Mouse (Mus musculus) heart, adult 2 months (tissue): Measurements from ENCODE around the gene Palm. TPM values are rescaled to one million over a fixed set of nuclear protein-coding genes. Genes with fewer than 3 reads are reported as not detected.

Experiments used
- DNase-seq, 2 experiments: peaks; one replicate each; pipeline ENCODE4 v3.0.0; 2021
- H3K27ac ChIP-seq: fragments of 200-600 bp; 2 replicates; pipeline ENCODE4 v1.8.1; 2022
- H3K27me3 ChIP-seq: fragments of 200-500 bp; 2 replicates; pipeline ENCODE4 v1.6.1; 2012; ENCODE audit warnings: mild to moderate bottlenecking, low read length, inconsistent platforms, mixed read lengths; ENCODE audit not compliant: control insufficient read depth, insufficient read depth
- H3K36me3 ChIP-seq: fragments of 200-500 bp; 2 replicates; pipeline ENCODE4 v1.6.1; 2012; ENCODE audit warnings: low read length, inconsistent platforms; ENCODE audit not compliant: control insufficient read depth, insufficient read depth
- H3K4me1 ChIP-seq: fragments of 200-500 bp; 2 replicates; pipeline ENCODE4 v1.6.1; 2011; ENCODE audit warnings: low read length; ENCODE audit not compliant: control insufficient read depth, insufficient read depth
- H3K4me3 ChIP-seq: fragments of 200-600 bp; 2 replicates; pipeline ENCODE4 v1.8.1; 2022
- H3K79me2 ChIP-seq: fragments of 200-500 bp; replicated peaks from 2 replicates; pipeline ENCODE4 v1.6.1; 2012; ENCODE audit warnings: mild to moderate bottlenecking, inconsistent platforms, low read length, moderate library complexity, mixed read lengths; ENCODE audit not compliant: control insufficient read depth, insufficient read depth
- H3K9ac ChIP-seq: fragments of 200-500 bp; 2 replicates; pipeline ENCODE4 v1.6.1; 2012; ENCODE audit warnings: low read depth, mild to moderate bottlenecking, control low read depth, inconsistent platforms, low read length, mixed read lengths
- CTCF ChIP-seq: fragments of 200-600 bp; IDR thresholded peaks from 2 replicates; pipeline ENCODE4 v1.8.1; 2022; ENCODE audit warnings: antibody characterized with exemption, mild to moderate bottlenecking, moderate library complexity
- EP300 ChIP-seq: fragments of 200-500 bp; IDR thresholded peaks from 2 replicates; pipeline ENCODE4 v1.6.1; 2011; ENCODE audit warnings: low read depth, low read length, control low read depth; ENCODE audit not compliant: insufficient read depth
- POLR2A ChIP-seq: fragments of 200-500 bp; IDR thresholded peaks from 2 replicates; pipeline ENCODE4 v1.6.1; 2011; ENCODE audit warnings: mild to moderate bottlenecking, low read depth, low read length, control low read depth; ENCODE audit not compliant: insufficient read depth
- WGBS: fragments of 180-500 bp; shearing (Covaris S2); methylation state at CpG from one replicate; pipeline ENCODE4 v1.1.7; 2018; 5-methylcytosine and 5-hydroxymethylcytosine counted together
- intact Hi-C: fragments of 180-260 bp; cut with DNase I; formaldehyde crosslinking; loops from one replicate; pipeline ENCODE4 v1.15.1; 2025
- polyA plus RNA-seq: library from polyadenylated mRNA; depleted of rRNA; stranded (reverse); fragments of >200 nt; gene quantifications from 2 replicates; pipeline ENCODE4 v1.2.3, GENCODE M21; 2012
- total RNA-seq, 2 experiments: library from RNA; stranded (reverse); gene quantifications; 2 replicates each; pipeline ENCODE4 v1.2.3; 2021

Palm gene
- total and polyA plus RNA-seq, 3 experiments, result 31.4 to 55.6 (median 51.4) TPM

DNA sequence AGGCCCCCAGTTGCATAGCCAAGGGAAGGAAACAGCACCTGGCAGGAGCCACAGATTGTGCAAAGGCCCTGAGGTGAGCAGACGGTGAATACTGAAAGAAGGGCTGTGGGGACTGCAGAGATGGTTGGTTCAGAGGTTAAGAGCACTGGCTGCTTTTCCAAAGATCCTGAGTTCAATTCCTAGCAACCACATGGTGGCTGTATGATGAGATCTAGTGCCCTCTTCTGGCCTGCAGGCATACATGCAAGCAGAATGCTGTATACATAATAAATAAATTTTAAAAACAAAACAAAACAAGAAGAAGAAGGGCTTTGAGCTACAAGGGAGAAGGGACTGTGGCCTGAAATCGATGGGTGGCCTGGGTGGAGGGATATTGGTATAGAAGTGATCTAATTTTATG is 23.7 kb downstream of the Palm start:
- intact Hi-C loops, result loop anchor here (5.0 kb wide), 1 partner anchor 35 kb away; no protein-coding TSS in a partner anchor
- DNase-seq, result no peak
- no peak overlapping the region for H3K4me3 ChIP-seq
- no peak overlapping the region for H3K27ac ChIP-seq
- H3K9ac ChIP-seq, result no peak overlapping the region
- 0 out of 2 replicates have a peak, but pooled peaks cover under 1% of the 10 kb centered on the region for H3K4me1 ChIP-seq
- H3K79me2 ChIP-seq, result no peaks in the 10 kb centered on the region
- H3K27me3 ChIP-seq, result no peaks in the 10 kb centered on the region
- WGBS, result 68% methylated on average over 2 of the region's 2 CpGs
- H3K36me3 ChIP-seq, result no peaks in the 10 kb centered on the region
- TF ChIP-seq EP300 (no peak), CTCF (peak; percentile 64)

DNA sequence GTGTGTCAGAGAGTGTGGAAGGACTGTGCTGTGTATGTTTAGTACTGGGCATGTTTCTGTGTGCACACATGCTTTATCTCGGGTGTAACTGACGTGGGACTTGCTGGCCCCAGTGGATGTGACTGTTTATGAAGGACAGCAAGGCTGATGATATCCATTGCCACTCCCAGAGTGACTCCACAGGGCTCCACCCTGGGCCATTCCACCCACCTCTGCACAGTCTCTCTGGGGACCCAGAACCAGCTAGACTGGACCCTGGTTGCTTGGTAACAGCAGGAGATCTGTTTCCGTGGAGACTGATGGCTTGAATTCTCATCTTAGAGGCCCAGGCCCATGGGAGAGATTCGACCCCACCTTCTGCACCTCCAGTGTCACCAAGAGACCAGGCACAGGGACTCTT is 24.9 kb downstream of the Palm start:
- TF ChIP-seq POLR2A (no peak), CTCF (no peak), EP300 (no peak)
- Histone ChIP-seq H3K27ac (no peak overlapping the region), H3K4me3 (no peak overlapping the region), H3K79me2 (no peaks in the 10 kb centered on the region), H3K36me3 (no peaks in the 10 kb centered on the region), H3K27me3 (no peaks in the 10 kb centered on the region), H3K9ac (no peak overlapping the region), H3K4me1 (no peaks in the 10 kb centered on the region)
- 66% methylated on average over 4 of the region's 4 CpGs for WGBS
- no peak for DNase-seq
- intact Hi-C loops, result loop anchor here (5.0 kb wide), 1 partner anchor 36 kb away; no protein-coding TSS in a partner anchor

DNA sequence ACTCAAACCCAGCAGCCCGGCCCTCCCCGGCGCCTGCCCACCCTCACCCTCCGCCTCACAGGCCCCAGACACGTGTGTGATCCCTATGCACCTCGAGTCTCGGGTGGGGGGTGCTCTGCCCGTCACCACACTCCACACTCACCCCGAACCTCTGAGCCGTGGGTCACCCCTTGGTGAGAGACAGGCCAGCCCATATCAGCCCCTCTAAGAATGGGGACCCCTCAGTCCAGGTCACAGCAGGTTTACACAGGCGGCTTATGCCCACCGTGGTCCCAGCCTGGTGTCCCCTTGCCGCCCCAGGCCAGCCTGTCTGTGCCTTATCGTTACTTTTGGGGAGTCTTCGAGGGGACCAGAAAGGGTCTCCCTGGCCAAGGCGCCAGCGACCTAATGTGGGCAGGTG is 26.2 kb downstream of the Palm start:
- no peak for DNase-seq
- H3K79me2 ChIP-seq, result no peaks in the 10 kb centered on the region
- no peaks in the 10 kb centered on the region for H3K27me3 ChIP-seq
- no peaks in the 10 kb centered on the region for H3K36me3 ChIP-seq
- H3K27ac ChIP-seq, result no peak overlapping the region
- intact Hi-C loops, result loop anchor here (5.0 kb wide), 1 partner anchor 37 kb away; no protein-coding TSS in a partner anchor
- H3K4me3 ChIP-seq, result no peak overlapping the region
- 90% methylated on average over 17 of the region's 17 CpGs for WGBS
- peaks cover 4% of the 10 kb centered on the region for H3K4me1 ChIP-seq
- no peak for TF ChIP-seq POLR2A
- no peak for TF ChIP-seq EP300
- TF ChIP-seq CTCF, result no peak
- H3K9ac ChIP-seq, result no peak overlapping the region

DNA sequence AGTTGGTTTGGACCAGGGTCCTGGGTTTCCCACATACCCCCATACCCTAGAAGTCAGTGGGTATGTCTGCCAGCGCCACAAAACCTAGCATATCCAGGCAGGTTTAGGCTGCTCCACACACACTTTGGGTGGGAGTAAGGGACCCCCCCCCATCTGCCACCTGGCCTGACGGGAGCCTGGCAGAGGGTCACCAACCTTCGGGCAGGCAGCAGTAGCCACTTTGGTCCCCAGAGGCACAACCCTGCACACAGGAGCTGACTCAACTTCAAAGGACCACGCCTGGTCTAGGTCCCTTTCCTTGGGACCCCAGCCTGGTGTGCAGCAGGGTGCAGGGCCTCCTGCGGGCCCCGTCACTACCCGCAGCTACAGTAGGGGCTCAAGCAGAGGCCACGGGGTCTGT is 26.9 kb downstream of the Palm start:
- no peaks in the 10 kb centered on the region for H3K36me3 ChIP-seq
- no peak overlapping the region for H3K4me3 ChIP-seq
- intact Hi-C loops, result no loop called here
- H3K27me3 ChIP-seq, result no peaks in the 10 kb centered on the region
- WGBS, result 80% methylated on average over 8 of the region's 8 CpGs
- no peak overlapping the region for H3K27ac ChIP-seq
- H3K4me1 ChIP-seq, result peaks cover 5% of the 10 kb centered on the region
- no peak overlapping the region for H3K9ac ChIP-seq
- H3K79me2 ChIP-seq, result no peaks in the 10 kb centered on the region
- no peak for TF ChIP-seq CTCF
- TF ChIP-seq POLR2A, result no peak
- TF ChIP-seq EP300, result no peak
- DNase-seq, result no peak

DNA sequence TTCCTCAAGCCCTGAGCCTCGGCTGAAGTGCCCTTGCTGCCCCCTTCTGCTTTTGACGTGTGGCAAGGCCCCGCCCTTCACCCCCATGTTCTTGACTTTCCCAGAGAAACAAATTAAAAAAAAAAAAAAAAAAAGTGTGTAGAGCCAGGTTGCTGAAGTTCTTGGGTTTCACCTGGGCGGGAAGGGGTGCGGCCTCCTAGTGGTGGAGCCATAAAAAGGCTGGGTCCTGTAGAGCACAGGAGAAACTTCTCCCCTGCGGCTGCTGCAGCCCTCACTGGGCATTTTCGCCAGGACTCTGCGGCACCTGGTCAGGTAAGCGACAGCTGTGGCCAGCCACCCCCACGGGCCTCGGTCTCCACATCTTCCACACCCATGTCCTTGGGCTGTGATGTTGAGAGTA is 27.4 kb downstream of the Palm start, which contains the start of gene Misp:
TSS of gene Misp (plus strand) at position 208 of the 400 bp plus-strand sequence.
- 81% methylated on average over 11 of the region's 11 CpGs for WGBS
- H3K36me3 ChIP-seq, result no peaks in the 10 kb centered on the region

DNA sequence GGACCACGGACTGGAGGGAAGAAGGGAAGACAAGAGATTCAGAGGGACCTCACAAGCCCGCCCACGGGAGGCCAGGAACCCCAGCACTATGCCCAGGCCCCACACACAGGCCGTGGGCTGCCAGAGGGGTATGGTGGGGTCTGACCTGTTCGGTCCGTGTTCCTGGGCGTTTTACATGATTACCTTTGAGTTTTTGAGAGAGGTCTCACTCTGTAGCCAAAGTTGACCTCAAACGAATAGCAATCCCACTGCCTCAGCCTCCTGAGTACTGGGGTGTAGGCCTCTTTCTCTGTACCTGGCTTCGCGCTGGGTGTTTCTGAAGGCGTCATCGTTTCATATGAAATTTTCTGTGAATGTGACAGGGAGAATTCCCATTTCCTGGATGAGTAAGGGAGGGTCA is 28.4 kb downstream of the Palm start:
- Histone ChIP-seq H3K4me1 (peaks cover 5% of the 10 kb centered on the region), H3K79me2 (no peaks in the 10 kb centered on the region), H3K27ac (no peak overlapping the region), H3K9ac (no peak overlapping the region), H3K27me3 (no peaks in the 10 kb centered on the region), H3K4me3 (no peak overlapping the region), H3K36me3 (no peaks in the 10 kb centered on the region)
- intact Hi-C loops, result no loop called here
- TF ChIP-seq CTCF (no peak), POLR2A (no peak), EP300 (no peak)
- 84% methylated on average over 12 of the region's 12 CpGs for WGBS
- no peak for DNase-seq

More for the DNA sequence above, 27.4 kb downstream of the Palm start, which contains the start of gene Misp:
- intact Hi-C loops, result no loop called here
- H3K4me3 ChIP-seq, result no peak within 1 kb of the TSS
- H3K9ac ChIP-seq, result no peak within 1 kb of the TSS
- TF ChIP-seq CTCF (0 out of 2 replicates have a peak, but pooled peaks have one; percentile 11), EP300 (no peak)
- H3K27ac ChIP-seq, result no peak within 1 kb of the TSS
- H3K79me2 ChIP-seq, result no peaks in the 10 kb centered on the region
- H3K27me3 ChIP-seq, result no peaks in the 10 kb centered on the region
- no peak for DNase-seq
- H3K4me1 ChIP-seq, result peaks cover 5% of the 10 kb centered on the region
